Mouse (Mus musculus) ES-E14 (cell line): ENCODE measurements around the gene Ifit3. TPM values are rescaled to one million over a fixed set of nuclear protein-coding genes. Genes with fewer than 3 reads are reported as not detected.

ENCODE experiments used
- DNase-seq: peaks from one replicate; pipeline ENCODE4 v3.0.0-alpha.2; 2013; ENCODE audit warnings: low read depth, low spot score
- H3K27ac ChIP-seq: 2 replicates; pipeline ENCODE4 v1.5.1; 2012; ENCODE audit warnings: low read depth, mild to moderate bottlenecking, low read length, moderate library complexity, mixed read lengths; ENCODE audit not compliant: poor library complexity, insufficient read depth, severe bottlenecking
- H3K36me3 ChIP-seq: 2 replicates; pipeline ENCODE4 v1.6.1; 2012; ENCODE audit warnings: mild to moderate bottlenecking, low read length, moderate library complexity, mixed read lengths; ENCODE audit not compliant: control insufficient read depth, poor library complexity, insufficient read depth, severe bottlenecking
- H3K4me1 ChIP-seq, 2 experiments: fragments of 150-350 bp in 1 of 2; sonication (generic) in 1 of 2; 2 replicates each; pipeline ENCODE4 v1.6.1; 2012; ENCODE audit warnings: low read length in 2 of 2, mild to moderate bottlenecking in 1 of 2, mixed read lengths in 1 of 2; ENCODE audit not compliant: control insufficient read depth in 2 of 2, insufficient read depth in 2 of 2, poor library complexity in 1 of 2
- H3K4me3 ChIP-seq, 2 experiments: fragments of 150-350 bp in 1 of 2; sonication (generic) in 1 of 2; 2 replicates each; pipeline ENCODE4 v1.5.1; 2012; ENCODE audit warnings: low read length in 2 of 2, low read depth in 1 of 2, mild to moderate bottlenecking in 1 of 2, mixed read lengths in 1 of 2; ENCODE audit not compliant: insufficient read depth in 1 of 2, poor library complexity in 1 of 2, severe bottlenecking in 1 of 2
- H3K9ac ChIP-seq: 2 replicates; pipeline ENCODE4 v1.6.1; 2012; ENCODE audit warnings: low read depth, mild to moderate bottlenecking, low read length, mixed read lengths; ENCODE audit not compliant: poor library complexity, insufficient read depth, severe bottlenecking
- H3K9me3 ChIP-seq: fragments of 150-350 bp; sonication (generic); 2 replicates; pipeline ENCODE4 v1.6.1; 2012; ENCODE audit warnings: low read depth, mild to moderate bottlenecking, low read length; ENCODE audit not compliant: control insufficient read depth, insufficient read depth
- CHD2 ChIP-seq: IDR thresholded peaks from 2 replicates; pipeline ENCODE4 v1.6.1; 2014; ENCODE audit warnings: mild to moderate bottlenecking, low read depth, low read length, inconsistent platforms
- HCFC1 ChIP-seq: IDR thresholded peaks from 2 replicates; pipeline ENCODE4 v1.6.1; 2012; ENCODE audit warnings: low read length, inconsistent platforms, borderline replicate concordance; ENCODE audit not compliant: insufficient read depth
- MAFK ChIP-seq: IDR thresholded peaks from 2 replicates; pipeline ENCODE4 v1.6.1; 2014; ENCODE audit warnings: mild to moderate bottlenecking, low read depth, low read length, inconsistent platforms; ENCODE audit not compliant: insufficient read depth
- ZC3H11A ChIP-seq: IDR thresholded peaks from 2 replicates; pipeline ENCODE4 v1.6.1; 2012; ENCODE audit warnings: low read depth, mild to moderate bottlenecking, inconsistent platforms, low read length, borderline replicate concordance
- ZNF384 ChIP-seq: IDR thresholded peaks from 2 replicates; pipeline ENCODE4 v1.6.1; 2012; ENCODE audit warnings: low read depth, low read length, inconsistent platforms
- in situ Hi-C, 2 experiments: fragments of 600-800 bp; cut with MboI; formaldehyde crosslinking; loops; one replicate each; pipeline ENCODE4 v1.15.1; 2025; ENCODE audit warnings: low sequenced_read_pairs in 2 of 2, inconsistent platforms in 1 of 2; ENCODE audit not compliant: unreplicated experiment in 2 of 2
- total RNA-seq: library from RNA; depleted of rRNA; stranded (reverse); fragments of 300-350 nt; gene quantifications from 2 replicates; pipeline ENCODE4 v1.2.3, GENCODE M21; 2012

Gene Ifit3
- total RNA-seq, 1 experiment = 0.09 TPM

DNA sequence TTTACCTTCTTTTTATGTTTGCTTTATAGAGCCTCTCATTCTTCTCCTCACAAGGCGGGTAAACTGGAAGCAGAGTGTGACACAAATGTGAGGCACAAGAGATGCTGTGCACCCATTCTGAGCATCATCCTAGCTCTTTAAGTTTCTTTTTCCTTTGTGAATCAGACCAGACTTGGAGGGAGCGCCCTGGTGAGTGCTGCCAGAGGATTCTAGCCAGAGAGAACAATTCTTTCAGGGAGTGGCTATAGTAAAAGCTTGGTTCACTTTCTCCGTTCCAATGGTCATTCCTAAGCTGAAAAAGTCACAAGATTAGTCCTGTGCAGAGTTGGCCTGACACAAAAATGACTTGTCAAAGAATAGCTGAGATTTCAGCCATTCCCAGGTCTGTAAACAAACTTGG is 26.7 kb upstream of the Ifit3 start:
- Histone ChIP-seq H3K36me3 (no peaks in the 10 kb centered on the region), H3K4me1 (no peaks in the 10 kb centered on the region), H3K4me3 (no peak overlapping the region), H3K9me3 (no peaks in the 10 kb centered on the region), H3K27ac (no peak overlapping the region), H3K9ac (no peak overlapping the region)
- no peak for TF ChIP-seq MAFK
- TF ChIP-seq ZNF384 = no peak
- no peak for TF ChIP-seq CHD2
- no peak for TF ChIP-seq ZC3H11A
- TF ChIP-seq HCFC1 = no peak
- DNase-seq = no peak
- in situ Hi-C loops = no loop called here

DNA sequence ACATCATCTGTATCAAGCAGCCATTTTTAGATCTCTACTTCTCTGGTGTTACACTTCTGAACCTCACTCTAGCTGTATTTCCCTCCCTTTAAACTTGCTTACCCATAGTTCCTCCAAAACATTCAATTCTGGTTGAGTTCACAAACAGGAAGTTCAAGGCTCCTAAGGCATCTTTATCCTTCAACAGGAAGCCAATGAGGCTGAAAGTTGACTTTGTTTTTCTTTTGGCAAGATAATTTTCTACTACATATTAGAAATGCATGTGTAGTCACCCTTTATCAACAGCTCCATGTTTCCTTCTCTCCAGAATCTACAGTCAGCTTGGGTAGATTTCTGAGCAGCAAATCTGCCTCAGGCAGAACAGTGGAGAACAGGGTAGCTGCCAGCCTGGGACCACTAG is 20.8 kb upstream of the Ifit3 start:
- Histone ChIP-seq H3K36me3 (no peaks in the 10 kb centered on the region), H3K27ac (no peak overlapping the region), H3K9me3 (no peaks in the 10 kb centered on the region), H3K4me1 (no peaks in the 10 kb centered on the region), H3K4me3 (no peak overlapping the region), H3K9ac (no peak overlapping the region)
- in situ Hi-C loops = no loop called here
- no peak for DNase-seq
- TF ChIP-seq MAFK = no peak
- TF ChIP-seq HCFC1 = no peak
- TF ChIP-seq CHD2 = no peak
- TF ChIP-seq ZC3H11A = no peak
- TF ChIP-seq ZNF384 = no peak

DNA sequence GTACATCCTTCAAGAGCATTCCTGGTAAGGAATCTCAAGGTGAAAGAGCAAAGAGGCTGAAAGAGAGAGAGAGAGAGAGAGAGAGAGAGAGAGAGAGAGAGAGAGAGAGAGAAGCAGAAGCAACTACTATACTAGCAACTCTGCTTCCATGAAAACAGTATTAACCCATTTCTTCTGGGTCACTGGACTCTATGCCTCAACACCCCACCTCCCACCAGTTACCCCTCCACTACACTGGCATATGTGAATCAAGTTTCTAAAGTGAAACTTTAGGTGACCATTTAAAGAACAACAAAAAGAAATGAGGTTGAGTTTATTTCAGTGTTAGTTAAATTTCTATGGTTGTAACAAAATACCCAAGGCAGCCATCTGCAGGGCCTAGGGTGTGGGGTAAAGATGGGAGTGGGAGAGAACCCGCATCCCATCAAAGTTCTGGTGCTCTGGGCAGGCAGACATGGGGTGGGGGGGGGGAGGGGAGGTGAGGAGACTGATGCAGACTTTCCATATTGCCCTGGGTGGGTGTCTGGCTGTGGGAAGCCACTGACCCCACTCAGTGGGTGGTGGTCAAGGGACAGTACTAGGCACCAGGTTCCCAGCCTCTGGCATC is 17.1 kb upstream of the Ifit3 start:
- H3K4me3 ChIP-seq = no peak overlapping the region
- TF ChIP-seq ZC3H11A (no peak), ZNF384 (no peak), CHD2 (no peak), HCFC1 (no peak), MAFK (no peak)
- H3K27ac ChIP-seq = no peak overlapping the region
- no peak overlapping the region for H3K9ac ChIP-seq
- no peaks in the 10 kb centered on the region for H3K36me3 ChIP-seq
- H3K9me3 ChIP-seq = no peaks in the 10 kb centered on the region
- in situ Hi-C loops = no loop called here
- no peak for DNase-seq
- H3K4me1 ChIP-seq = no peaks in the 10 kb centered on the region

DNA sequence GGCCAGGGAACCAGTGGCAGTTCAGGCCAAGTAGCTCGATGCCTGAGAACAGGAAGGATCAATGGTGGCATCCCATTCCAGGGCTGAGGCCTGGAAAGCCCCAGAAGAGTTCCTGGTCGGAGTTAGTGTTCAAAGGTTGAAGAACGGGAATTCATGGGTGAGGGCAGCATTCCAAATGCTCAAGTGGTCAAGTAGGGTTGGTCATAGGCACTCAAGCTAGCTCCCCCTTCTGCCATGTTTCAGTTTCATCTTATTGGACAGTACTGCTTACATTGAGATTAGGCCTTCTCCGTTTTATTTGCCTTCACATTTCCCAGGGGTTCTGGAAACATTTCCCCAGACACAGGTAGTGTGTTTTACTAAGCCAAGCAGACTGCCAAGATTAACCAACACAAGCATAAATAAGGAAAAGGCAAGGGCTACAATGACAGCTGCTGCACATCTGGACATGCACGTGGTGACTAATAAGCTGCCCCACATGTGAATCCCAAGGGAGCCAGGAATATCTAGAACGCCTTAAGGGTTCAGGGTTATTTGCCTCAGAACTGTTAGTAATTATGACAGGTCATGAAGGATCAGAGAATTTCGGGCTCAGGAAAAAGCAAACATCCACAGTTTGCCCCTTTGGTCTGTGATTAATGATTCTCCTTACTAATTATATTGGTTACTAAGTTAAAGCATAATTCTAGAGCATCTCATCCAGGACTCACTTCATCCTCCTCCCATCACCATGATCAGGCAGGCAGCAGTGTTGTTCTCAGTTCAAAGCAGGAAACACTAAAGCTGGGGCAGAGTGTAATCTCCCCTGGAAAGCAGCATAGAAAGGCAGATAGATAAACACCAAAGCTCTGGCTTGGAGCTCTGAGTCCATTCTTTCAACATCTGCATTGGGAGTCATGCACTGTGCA is 14.1 kb upstream of the Ifit3 start:
- no peaks in the 10 kb centered on the region for H3K36me3 ChIP-seq
- no peak overlapping the region for H3K9ac ChIP-seq
- H3K4me3 ChIP-seq = no peak overlapping the region
- H3K9me3 ChIP-seq = no peaks in the 10 kb centered on the region
- in situ Hi-C loops = no loop called here
- TF ChIP-seq CHD2 (no peak), ZNF384 (no peak), ZC3H11A (no peak), HCFC1 (no peak), MAFK (no peak)
- no peak overlapping the region for H3K27ac ChIP-seq
- H3K4me1 ChIP-seq = no peaks in the 10 kb centered on the region
- no peak for DNase-seq
